Mouse (Mus musculus) brain, adult 10 weeks (tissue): ENCODE measurements around the gene Secisbp2. TPM values are rescaled to one million over a fixed set of nuclear protein-coding genes. Genes with fewer than 3 reads are reported as not detected.

ENCODE experiments used
- polyA plus RNA-seq: library from polyadenylated mRNA; stranded (reverse); fragments of 350-450 nt; fragmentation: Illumina TruSeq; extraction: RNeasy Lipid Tissue Mini Kit (QIAGEN cat#74804); gene quantifications from one replicate; pipeline ENCODE4 v1.2.3, GENCODE M21; 2015; ENCODE audit warnings: low read depth, low replicate concordance

Secisbp2 gene
- 12.9 TPM for polyA plus RNA-seq

DNA sequence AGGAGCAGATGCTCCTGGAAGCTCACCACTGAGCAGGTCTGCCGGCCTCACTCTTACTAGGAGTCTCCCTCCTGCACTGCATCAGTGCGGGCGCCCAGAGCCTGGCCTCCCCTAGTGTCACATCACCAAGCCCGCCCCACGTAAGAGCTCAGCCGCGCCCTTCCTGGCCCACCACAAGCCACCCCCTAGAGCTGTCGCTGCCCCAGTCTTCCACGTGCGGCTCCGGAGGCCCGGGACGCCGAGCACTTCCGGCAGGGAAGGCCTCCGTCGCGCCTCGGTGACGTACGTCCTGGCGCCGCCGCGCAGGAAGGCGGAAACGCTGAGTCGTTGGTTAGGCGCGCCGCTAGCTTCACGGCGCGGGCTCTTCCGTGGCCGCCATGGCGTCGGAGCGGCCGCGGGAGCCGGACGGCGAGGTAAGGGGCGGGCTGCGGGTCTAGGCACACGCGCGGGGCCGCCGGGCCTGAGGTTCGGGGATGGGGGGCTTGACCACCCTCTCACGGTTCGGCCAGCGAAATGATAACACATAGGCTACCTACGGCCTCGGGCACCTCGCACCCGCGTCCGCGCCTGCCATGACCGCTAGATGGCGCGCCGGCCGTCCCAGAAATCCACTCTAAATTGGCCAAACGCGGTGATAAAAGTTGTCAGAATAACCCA, at the start of gene Secisbp2:
Gene Secisbp2, plus strand, starts transcription at position 290 of the 657 bp plus-strand sequence.

GRCm38 (mm10) chr13:51644829-51645789, 6.4 kb upstream of the Secisbp2 start, which contains the start of gene Cks2:
Cks2 (plus strand) TSS chr13:51645232.

Other genes with a start within 250 kb of the Secisbp2 start
- 4.5 TPM for gene S1pr3, start 243.1 kb upstream of the Secisbp2 start, polyA plus RNA-seq
- 54.6 TPM for gene Shc3, start 82.3 kb upstream of the Secisbp2 start, polyA plus RNA-seq
- gene Cks2, start 6.5 kb upstream of the Secisbp2 start, polyA plus RNA-seq: 4.8 TPM
- gene Sema4d, start 142.1 kb downstream of the Secisbp2 start, polyA plus RNA-seq: 61.0 TPM
- gene Gadd45g, start 195.0 kb downstream of the Secisbp2 start, polyA plus RNA-seq: 21.3 TPM